Mouse (Mus musculus) megakaryocyte progenitor cell, adult 5-6 weeks (primary cell): ENCODE results near the gene Ipmk. TPM values are rescaled to one million over a fixed set of nuclear protein-coding genes. Genes with fewer than 3 reads are reported as not detected.

Source experiments
- ATAC-seq: replicated peaks from 2 replicates; pipeline ENCODE4 v1.8.0; 2016; ENCODE audit warnings: mild to moderate bottlenecking, moderate TSS enrichment, inconsistent platforms; ENCODE audit not compliant: poor library complexity
- total RNA-seq, 2 experiments: library from RNA; stranded (forward) in 1 of 2; stranded (reverse) in 1 of 2; fragments of 157-497, 149-512 nt in 1 of 2; fragments of 200-1000 nt in 1 of 2; gene quantifications; 2 replicates each; pipeline versions ENCODE4 v1.2.3 to v1.2.4; 2015 to 2017

Gene Ipmk
- total RNA-seq (2015), result 25.7 and 26.0 TPM in 2 replicates
- total RNA-seq (2017), result 24.8 and 25.4 TPM in 2 replicates

- peak; percentile 45 for ATAC-seq
Observed at GRCm38 (mm10) chr10:71347509-71347949, at the start of gene Ipmk. Ipmk (plus strand) TSS chr10:71347763.

- no peak for ATAC-seq
Observed at GRCm38 (mm10) chr10:71300161-71300560, 47.4 kb upstream of the Ipmk start.

- ATAC-seq, result peak; percentile 64
Observed at GRCm38 (mm10) chr10:71302490-71302889, 45.1 kb upstream of the Ipmk start.

GRCm38 (mm10) chr10:71306190-71306589 lies 41.4 kb upstream of the Ipmk start:
- ATAC-seq, result peak; percentile 88

- ATAC-seq, result 0 out of 2 replicates have a peak, but pooled peaks have one; percentile 26
Observed at GRCm38 (mm10) chr10:71306759-71307158, 40.8 kb upstream of the Ipmk start.

- ATAC-seq, result peak; percentile 63
Observed at GRCm38 (mm10) chr10:71308199-71308598, 39.4 kb upstream of the Ipmk start.

GRCm38 (mm10) chr10:71310288-71310687 lies 37.3 kb upstream of the Ipmk start:
- ATAC-seq, result no peak

- no peak for ATAC-seq
Observed at GRCm38 (mm10) chr10:71314596-71314995, 33.0 kb upstream of the Ipmk start.

GRCm38 (mm10) chr10:71316056-71316455 lies 31.5 kb upstream of the Ipmk start:
- no peak for ATAC-seq

GRCm38 (mm10) chr10:71316497-71316896 lies 31.1 kb upstream of the Ipmk start:
- ATAC-seq, result no peak

- ATAC-seq, result no peak
Observed at GRCm38 (mm10) chr10:71323669-71324068, 23.9 kb upstream of the Ipmk start.

GRCm38 (mm10) chr10:71326123-71326522 lies 21.4 kb upstream of the Ipmk start:
- ATAC-seq, result no peak

GRCm38 (mm10) chr10:71326789-71327188 lies 20.8 kb upstream of the Ipmk start:
- ATAC-seq, result peak; percentile 93

GRCm38 (mm10) chr10:71327386-71327785 lies 20.2 kb upstream of the Ipmk start:
- no peak for ATAC-seq

GRCm38 (mm10) chr10:71328382-71328781 lies 19.2 kb upstream of the Ipmk start:
- no peak for ATAC-seq

- no peak for ATAC-seq
Observed at GRCm38 (mm10) chr10:71328870-71329269, 18.7 kb upstream of the Ipmk start.

- ATAC-seq, result no peak
Observed at GRCm38 (mm10) chr10:71329295-71329694, 18.3 kb upstream of the Ipmk start.

GRCm38 (mm10) chr10:71330070-71330469 lies 17.5 kb upstream of the Ipmk start:
- ATAC-seq, result no peak

GRCm38 (mm10) chr10:71331908-71332307 lies 15.7 kb upstream of the Ipmk start:
- no peak for ATAC-seq

- ATAC-seq, result peak; percentile 65; the same call in 1 of the 2 replicates
Observed at GRCm38 (mm10) chr10:71332376-71332775, 15.2 kb upstream of the Ipmk start.

GRCm38 (mm10) chr10:71332859-71333258 lies 14.7 kb upstream of the Ipmk start:
- ATAC-seq, result no peak

GRCm38 (mm10) chr10:71337733-71338132 lies 9.8 kb upstream of the Ipmk start:
- no peak for ATAC-seq

- ATAC-seq, result peak; percentile 43; the same call in 1 of the 2 replicates
Observed at GRCm38 (mm10) chr10:71338156-71338905, 9.2 kb upstream of the Ipmk start.
